Mouse (Mus musculus) embryo, embryonic 11.5 days (tissue): ENCODE results near the gene Mfap3l.
"Not testable (repeated sequence)": the region's sequence is repeated elsewhere in the genome, so short reads cannot be mapped to it uniquely, and the experiment has no call there.

Source experiments
- DNase-seq: peaks from one replicate; pipeline ENCODE4 v3.0.0-alpha.2; 2012; ENCODE audit warnings: low read depth, low spot score

The Mfap3l gene

GRCm38 (mm10) chr8:60650119-60650518, 17.5 kb downstream of the Mfap3l start:
- DNase-seq: no peak

- DNase-seq: no peak
Measured at GRCm38 (mm10) chr8:60657425-60658113, 24.9 kb downstream of the Mfap3l start.

GRCm38 (mm10) chr8:60658114-60658500, 25.5 kb downstream of the Mfap3l start:
- DNase-seq: no peak

- not testable (repeated sequence) for DNase-seq
Measured at GRCm38 (mm10) chr8:60658686-60659085, 26.1 kb downstream of the Mfap3l start.

- DNase-seq: no peak
Measured at GRCm38 (mm10) chr8:60659721-60660120, 27.1 kb downstream of the Mfap3l start.

- no peak for DNase-seq
Measured at GRCm38 (mm10) chr8:60661191-60661590, 28.6 kb downstream of the Mfap3l start.

- no peak for DNase-seq
Measured at GRCm38 (mm10) chr8:60663552-60663951, 30.9 kb downstream of the Mfap3l start.

- no peak for DNase-seq
Measured at GRCm38 (mm10) chr8:60665821-60666220, 33.2 kb downstream of the Mfap3l start.

GRCm38 (mm10) chr8:60666852-60667251, 34.2 kb downstream of the Mfap3l start:
- DNase-seq: no peak

- DNase-seq: no peak
Measured at GRCm38 (mm10) chr8:60678590-60678989, 46.0 kb downstream of the Mfap3l start.

- no peak for DNase-seq
Measured at GRCm38 (mm10) chr8:60681811-60682210, 49.2 kb downstream of the Mfap3l start.

GRCm38 (mm10) chr8:60682340-60682739, 49.7 kb downstream of the Mfap3l start:
- DNase-seq: no peak

GRCm38 (mm10) chr8:60711516-60712086, 79.0 kb downstream of the Mfap3l start:
- DNase-seq: no peak

GRCm38 (mm10) chr8:60714724-60715123, 82.1 kb downstream of the Mfap3l start:
- no peak for DNase-seq

- no peak for DNase-seq
Measured at GRCm38 (mm10) chr8:60718692-60719091, 86.1 kb downstream of the Mfap3l start.
